In genomic region chr13:113682821-113683220, GRCm38 (mm10) we compare ENCODE assay signal across 30 mouse cellular contexts. TPM values are rescaled to one million over a fixed set of nuclear protein-coding genes. Genes with fewer than 3 reads are reported as not detected.
"Had no signal": no experiment of that assay in that cellular context is flagged by ENCODE, and none has a peak within 500 bp of the region (broad histone marks: within the 10 kb centered on the region; RNA-seq: fewer than 3 reads in every experiment).

No protein-coding gene starts in this region.

- H3K4me3 ChIP-seq: intestine, embryonic 15.5 days; limb, embryonic 10.5 days; limb, embryonic 13.5 days; liver, embryonic 12.5 days; liver, embryonic 15.5 days; lung, embryonic 15.5 days; megakaryocyte, embryonic 14.5 days; midbrain, embryonic 10.5 days; midbrain, embryonic 13.5 days; myocyte; neural tube, embryonic 13.5 days had no signal

- H3K9ac ChIP-seq: intestine, embryonic 15.5 days; limb, embryonic 13.5 days; liver, embryonic 12.5 days; liver, embryonic 15.5 days; lung, embryonic 15.5 days; midbrain, embryonic 13.5 days; neural tube, embryonic 13.5 days had no signal

- H3K4me2 ChIP-seq: intestine, embryonic 15.5 days; limb, embryonic 13.5 days; liver, embryonic 12.5 days; liver, embryonic 15.5 days; lung, embryonic 15.5 days; midbrain, embryonic 13.5 days; neural tube, embryonic 13.5 days had no signal

- DNase-seq: kidney, adult 2 months; kidney, postnatal 10 days; kidney, postnatal 36 days; layer of hippocampus, adult 9-11 months; liver; lung, adult 18-20 months; lung, postnatal 10 days; lung, postnatal 36 days; retina, postnatal 1 day; thymus, adult 18-20 months; thymus, postnatal 36 days had no signal

- H3K27ac ChIP-seq: intestine, embryonic 15.5 days; limb, embryonic 10.5 days; limb, embryonic 13.5 days; liver, embryonic 12.5 days; liver, embryonic 15.5 days; lung, embryonic 15.5 days; midbrain, embryonic 10.5 days; midbrain, embryonic 13.5 days; neural tube, embryonic 13.5 days had no signal

- H3K27me3 ChIP-seq: intestine, embryonic 15.5 days; limb, embryonic 13.5 days; liver, embryonic 12.5 days; liver, embryonic 15.5 days; lung, embryonic 15.5 days; megakaryocyte, embryonic 14.5 days; midbrain, embryonic 13.5 days; neural tube, embryonic 13.5 days had no signal

- H3K9me3 ChIP-seq: intestine, embryonic 15.5 days; limb, embryonic 10.5 days; liver, embryonic 12.5 days; liver, embryonic 15.5 days; lung, embryonic 15.5 days; midbrain, embryonic 13.5 days; neural tube, embryonic 13.5 days had no signal

- H3K4me1 ChIP-seq: intestine, embryonic 15.5 days; limb, embryonic 10.5 days; liver, embryonic 12.5 days; liver, embryonic 15.5 days; lung, embryonic 15.5 days; megakaryocyte, embryonic 14.5 days; midbrain, embryonic 13.5 days; neural tube, embryonic 13.5 days had no signal

- H3K36me3 ChIP-seq: intestine, embryonic 15.5 days; limb, embryonic 10.5 days; limb, embryonic 13.5 days; liver, embryonic 12.5 days; liver, embryonic 15.5 days; lung, embryonic 15.5 days; midbrain, embryonic 10.5 days; midbrain, embryonic 13.5 days; neural tube, embryonic 13.5 days had no signal

- ATAC-seq: intestine, embryonic 15.5 days; liver, embryonic 12.5 days; midbrain, embryonic 13.5 days; midbrain, embryonic 16.5 days had no signal

RNA-seq across cellular contexts. Expression of gene Hspb3, which starts 19.3 kb away (rescaled TPM):
- total RNA-seq: monocyte, adult 5-6 weeks; neutrophil, adult 5-6 weeks had no signal
- polyA plus RNA-seq: intestine, embryonic 15.5 days; kidney, embryonic 14.5 days; limb, embryonic 10.5 days; midbrain, embryonic 10.5 days; midbrain, embryonic 16.5 days; small intestine, adult 2 months; spleen, adult 2 months; testis, adult 2 months; urinary bladder, adult 2 months had no signal
